Mouse (Mus musculus): ENCODE measurements around the gene Zbtb20. TPM values are rescaled to one million over a fixed set of nuclear protein-coding genes. Genes with fewer than 3 reads are reported as not detected.

Gene Zbtb20
- total and polyA plus RNA-seq, 2 experiments from 2014 or later = 19.8 to 45.8 TPM

GRCm38 (mm10) chr16:43335151-43335823 is 459.6 kb downstream of the Zbtb20 start:
- Histone ChIP-seq H3K27ac (ENCODE audit: low read depth) (peak overlapping the region; percentile 83), H3K9ac (replicated peaks; ENCODE audit: low read depth, low read length) (peak overlapping the region; percentile 8; the same call in 1 of the 2 replicates), H3K4me3 (ENCODE audit: low read depth, low read length) (no peak overlapping the region), H3K4me1 (ENCODE audit: control insufficient read depth, insufficient read depth) (peaks cover 17% of the 10 kb centered on the region; the same call in 1 of the 2 replicates), H3K27me3 (ENCODE audit: control insufficient read depth, insufficient read depth, low read length) (no peaks in the 10 kb centered on the region), H3K36me3 (replicated peaks; ENCODE audit: control insufficient read depth, insufficient read depth, low read length) (no peaks in the 10 kb centered on the region), H3K4me2 (ENCODE audit: low read depth, low read length) (peak overlapping the region; percentile 49), H3K9me3 (replicated peaks; ENCODE audit: control insufficient read depth, low read length) (no peaks in the 10 kb centered on the region)
- peak; percentile 58; the same call in 1 of the 2 replicates for ATAC-seq (ENCODE audit: insufficient read depth, low read depth)
- 64% methylated on average over 8 of the region's 8 CpGs for WGBS
- DNase-seq (ENCODE audit: low spot score) = peak; percentile 54
- TF ChIP-seq CTCF (IDR thresholded peaks at IDR 0.05; ENCODE audit: low read depth) (no peak), EP300 (IDR thresholded peaks at IDR 0.05; ENCODE audit: low read depth) (peak; percentile 42)

DNA sequence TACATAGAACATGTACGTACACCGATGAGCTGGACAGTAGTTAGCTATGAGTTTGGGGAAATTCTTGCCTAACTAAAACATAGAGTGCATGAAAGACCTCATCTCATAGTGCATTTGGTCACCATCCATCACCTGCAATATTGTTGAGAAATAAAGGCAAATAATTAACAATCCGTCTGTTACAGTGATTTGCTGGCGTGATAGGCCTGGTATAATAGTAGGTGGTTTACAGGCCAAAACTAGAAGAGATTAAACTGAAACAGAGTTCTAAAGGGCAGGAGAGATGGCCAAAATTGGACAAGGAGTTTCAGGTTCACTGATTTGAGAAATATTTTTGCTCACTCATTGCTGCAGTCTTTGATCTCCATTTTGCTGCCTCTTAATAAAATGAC is 460.1 kb downstream of the Zbtb20 start:
- H3K27ac ChIP-seq (ENCODE audit: low read depth) = peak overlapping the region; percentile 83
- no peaks in the 10 kb centered on the region for H3K36me3 ChIP-seq (replicated peaks; ENCODE audit: control insufficient read depth, insufficient read depth, low read length)
- no peak overlapping the region for H3K4me2 ChIP-seq (ENCODE audit: low read depth, low read length)
- 74% methylated on average over 4 of the region's 4 CpGs for WGBS
- H3K4me1 ChIP-seq (ENCODE audit: control insufficient read depth, insufficient read depth) = peaks cover 17% of the 10 kb centered on the region; the same call in 1 of the 2 replicates
- H3K4me3 ChIP-seq (ENCODE audit: low read depth, low read length) = no peak overlapping the region
- ATAC-seq (ENCODE audit: insufficient read depth, low read depth) (no peak), DNase-seq (ENCODE audit: low spot score) (no peak)
- TF ChIP-seq CTCF (IDR thresholded peaks at IDR 0.05; ENCODE audit: low read depth) (no peak), EP300 (IDR thresholded peaks at IDR 0.05; ENCODE audit: low read depth) (no peak)
- no peaks in the 10 kb centered on the region for H3K27me3 ChIP-seq (ENCODE audit: control insufficient read depth, insufficient read depth, low read length)
- no peak overlapping the region for H3K9ac ChIP-seq (replicated peaks; ENCODE audit: low read depth, low read length)
- no peaks in the 10 kb centered on the region for H3K9me3 ChIP-seq (replicated peaks; ENCODE audit: control insufficient read depth, low read length)

- Histone ChIP-seq H3K9ac (replicated peaks; ENCODE audit: low read depth, low read length) (no peak overlapping the region), H3K27ac (ENCODE audit: low read depth) (no peak overlapping the region), H3K36me3 (replicated peaks; ENCODE audit: control insufficient read depth, insufficient read depth, low read length) (no peaks in the 10 kb centered on the region), H3K4me1 (ENCODE audit: control insufficient read depth, insufficient read depth) (0 out of 2 replicates have a peak, but pooled peaks cover 4% of the 10 kb centered on the region), H3K27me3 (ENCODE audit: control insufficient read depth, insufficient read depth, low read length) (no peaks in the 10 kb centered on the region), H3K9me3 (replicated peaks; ENCODE audit: control insufficient read depth, low read length) (no peaks in the 10 kb centered on the region), H3K4me3 (ENCODE audit: low read depth, low read length) (no peak overlapping the region), H3K4me2 (ENCODE audit: low read depth, low read length) (no peak overlapping the region)
- ATAC-seq (ENCODE audit: insufficient read depth, low read depth) (no peak), DNase-seq (ENCODE audit: low spot score) (no peak)
- 74% methylated on average over 4 of the region's 4 CpGs for WGBS
- TF ChIP-seq EP300 (IDR thresholded peaks at IDR 0.05; ENCODE audit: low read depth) (no peak), CTCF (IDR thresholded peaks at IDR 0.05; ENCODE audit: low read depth) (no peak)
These were observed 465.0 kb downstream of the Zbtb20 start for GRCm38 (mm10) chr16:43340712-43341111.

DNA sequence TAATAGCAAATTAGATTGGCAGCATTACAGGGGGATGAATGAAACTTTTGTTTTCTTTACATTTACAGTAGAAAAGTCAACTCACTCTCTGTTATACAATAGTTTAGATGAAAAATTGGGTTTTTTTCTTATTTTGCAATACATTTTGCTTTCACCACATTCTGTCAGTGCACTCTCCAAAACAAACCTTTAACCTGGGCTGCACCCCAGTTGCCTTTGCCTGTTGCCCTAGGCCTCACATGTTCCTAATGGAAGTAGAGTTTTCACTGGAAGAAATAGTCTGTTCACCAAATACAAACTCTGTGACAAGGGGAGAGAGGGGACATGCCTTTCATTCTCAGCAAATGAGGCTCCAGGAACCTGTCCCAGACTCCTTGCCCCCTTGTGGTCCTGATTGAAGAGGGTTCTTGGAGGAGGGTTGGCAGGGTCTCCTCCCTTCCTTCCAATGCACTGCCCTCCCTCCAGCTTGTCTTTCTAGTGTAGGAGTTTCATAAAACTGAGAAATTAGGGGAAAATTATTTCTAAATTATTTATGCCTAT is 466.3 kb downstream of the Zbtb20 start:
- TF ChIP-seq EP300 (IDR thresholded peaks at IDR 0.05; ENCODE audit: low read depth) = no peak
- TF ChIP-seq CTCF (IDR thresholded peaks at IDR 0.05; ENCODE audit: low read depth) = no peak
- Histone ChIP-seq H3K27ac (ENCODE audit: low read depth) (no peak overlapping the region), H3K4me2 (ENCODE audit: low read depth, low read length) (no peak overlapping the region), H3K9me3 (replicated peaks; ENCODE audit: control insufficient read depth, low read length) (no peaks in the 10 kb centered on the region), H3K27me3 (ENCODE audit: control insufficient read depth, insufficient read depth, low read length) (no peaks in the 10 kb centered on the region), H3K4me1 (ENCODE audit: control insufficient read depth, insufficient read depth) (0 out of 2 replicates have a peak, but pooled peaks cover 4% of the 10 kb centered on the region), H3K9ac (replicated peaks; ENCODE audit: low read depth, low read length) (no peak overlapping the region), H3K36me3 (replicated peaks; ENCODE audit: control insufficient read depth, insufficient read depth, low read length) (no peaks in the 10 kb centered on the region), H3K4me3 (ENCODE audit: low read depth, low read length) (no peak overlapping the region)
- ATAC-seq (ENCODE audit: insufficient read depth, low read depth) = no peak
- DNase-seq (ENCODE audit: low spot score) = no peak

GRCm38 (mm10) chr16:43346094-43346493 is 470.4 kb downstream of the Zbtb20 start:
- no peaks in the 10 kb centered on the region for H3K9me3 ChIP-seq (replicated peaks; ENCODE audit: control insufficient read depth, low read length)
- ATAC-seq (ENCODE audit: insufficient read depth, low read depth) = no peak
- H3K27me3 ChIP-seq (ENCODE audit: control insufficient read depth, insufficient read depth, low read length) = no peaks in the 10 kb centered on the region
- H3K4me1 ChIP-seq (ENCODE audit: control insufficient read depth, insufficient read depth) = peaks cover 9% of the 10 kb centered on the region; the same call in 1 of the 2 replicates
- no peak for TF ChIP-seq EP300 (IDR thresholded peaks at IDR 0.05; ENCODE audit: low read depth)
- no peak for DNase-seq (ENCODE audit: low spot score)
- H3K27ac ChIP-seq (ENCODE audit: low read depth) = no peak overlapping the region
- no peak overlapping the region for H3K9ac ChIP-seq (replicated peaks; ENCODE audit: low read depth, low read length)
- no peaks in the 10 kb centered on the region for H3K36me3 ChIP-seq (replicated peaks; ENCODE audit: control insufficient read depth, insufficient read depth, low read length)
- H3K4me2 ChIP-seq (ENCODE audit: low read depth, low read length) = no peak overlapping the region
- no peak overlapping the region for H3K4me3 ChIP-seq (ENCODE audit: low read depth, low read length)

All from heart, postnatal 0 days (tissue).